Mouse (Mus musculus) embryo, embryonic 9.5 days (tissue): Measurements from ENCODE around the gene Sgsm3.

Source experiments
- DNase-seq: peaks from one replicate; pipeline ENCODE4 v3.0.0-alpha.2; 2017; ENCODE audit errors: extremely low spot score

The Sgsm3 gene

GRCm38 (mm10) chr15:80979611-80980010, 2.0 kb downstream of the Sgsm3 start:
- no peak for DNase-seq

GRCm38 (mm10) chr15:80981176-80981575, 3.6 kb downstream of the Sgsm3 start:
- no peak for DNase-seq

- no peak for DNase-seq
These were observed 5.7 kb downstream of the Sgsm3 start for GRCm38 (mm10) chr15:80983264-80983663.

GRCm38 (mm10) chr15:80988331-80988730, 10.8 kb downstream of the Sgsm3 start:
- no peak for DNase-seq

- DNase-seq = no peak
These were observed 12.1 kb downstream of the Sgsm3 start for GRCm38 (mm10) chr15:80989712-80990111.

GRCm38 (mm10) chr15:80994959-80995358, 17.4 kb downstream of the Sgsm3 start:
- no peak for DNase-seq

- DNase-seq = no peak
These were observed 18.7 kb downstream of the Sgsm3 start for GRCm38 (mm10) chr15:80996090-80996835.

- no peak for DNase-seq
These were observed 19.5 kb downstream of the Sgsm3 start for GRCm38 (mm10) chr15:80997077-80997476.

GRCm38 (mm10) chr15:81000419-81001138, 23.0 kb downstream of the Sgsm3 start:
- DNase-seq = peak; percentile 10

GRCm38 (mm10) chr15:81006127-81006735, 28.7 kb downstream of the Sgsm3 start:
- no peak for DNase-seq

- DNase-seq = no peak
These were observed 29.8 kb downstream of the Sgsm3 start for GRCm38 (mm10) chr15:81007339-81007738.

GRCm38 (mm10) chr15:81007905-81008304, 30.3 kb downstream of the Sgsm3 start:
- no peak for DNase-seq

GRCm38 (mm10) chr15:81008689-81009123, 31.1 kb downstream of the Sgsm3 start:
- DNase-seq = peak; percentile 31

GRCm38 (mm10) chr15:81010114-81010513, 32.5 kb downstream of the Sgsm3 start:
- DNase-seq = no peak

- no peak for DNase-seq
These were observed 34.0 kb downstream of the Sgsm3 start for GRCm38 (mm10) chr15:81011523-81011922.

- no peak for DNase-seq
These were observed 34.8 kb downstream of the Sgsm3 start for GRCm38 (mm10) chr15:81012359-81012758.

- DNase-seq = no peak
These were observed 35.6 kb downstream of the Sgsm3 start for GRCm38 (mm10) chr15:81013186-81013585.

GRCm38 (mm10) chr15:81015068-81015744, 37.6 kb downstream of the Sgsm3 start:
- DNase-seq = no peak

- no peak for DNase-seq
These were observed 38.9 kb downstream of the Sgsm3 start for GRCm38 (mm10) chr15:81016488-81016887.

GRCm38 (mm10) chr15:81017308-81017707, 39.7 kb downstream of the Sgsm3 start:
- no peak for DNase-seq

GRCm38 (mm10) chr15:81021377-81021776, 43.8 kb downstream of the Sgsm3 start:
- no peak for DNase-seq

GRCm38 (mm10) chr15:81022437-81022836, 44.9 kb downstream of the Sgsm3 start:
- no peak for DNase-seq
